Mouse (Mus musculus): ENCODE measurements around the gene Dpf3. TPM values are rescaled to one million over a fixed set of nuclear protein-coding genes. Genes with fewer than 3 reads are reported as not detected.

Gene Dpf3
- polyA plus RNA-seq, 1 experiment from 2014 or later: 29.4 TPM

Other genes with a start within 250 kb of the Dpf3 start
- gene Dcaf4, start 32.8 kb upstream of the Dpf3 start, polyA plus RNA-seq (2016; fragmentation: Nextera tagmentation; extraction: Ambion mirVana): 27.6 and 29.7 TPM in 2 replicates
- gene Zfyve1, start 109.5 kb upstream of the Dpf3 start, polyA plus RNA-seq (2016; fragmentation: Nextera tagmentation; extraction: Ambion mirVana): 17.8 and 18.7 TPM in 2 replicates
- 193 and 223 TPM in 2 replicates for gene Rbm25, start 143.5 kb upstream of the Dpf3 start, polyA plus RNA-seq (2016; fragmentation: Nextera tagmentation; extraction: Ambion mirVana)
- gene Psen1, start 200.4 kb upstream of the Dpf3 start, polyA plus RNA-seq (2016; fragmentation: Nextera tagmentation; extraction: Ambion mirVana): 52.9 and 60.4 TPM in 2 replicates